Mouse (Mus musculus): ENCODE data around the gene Wdfy4. TPM values are rescaled to one million over a fixed set of nuclear protein-coding genes. Genes with fewer than 3 reads are reported as not detected.

Gene Wdfy4
- total and polyA plus RNA-seq, 3 experiments, result 27.0 to 34.8 (median 30.9) TPM

DNA sequence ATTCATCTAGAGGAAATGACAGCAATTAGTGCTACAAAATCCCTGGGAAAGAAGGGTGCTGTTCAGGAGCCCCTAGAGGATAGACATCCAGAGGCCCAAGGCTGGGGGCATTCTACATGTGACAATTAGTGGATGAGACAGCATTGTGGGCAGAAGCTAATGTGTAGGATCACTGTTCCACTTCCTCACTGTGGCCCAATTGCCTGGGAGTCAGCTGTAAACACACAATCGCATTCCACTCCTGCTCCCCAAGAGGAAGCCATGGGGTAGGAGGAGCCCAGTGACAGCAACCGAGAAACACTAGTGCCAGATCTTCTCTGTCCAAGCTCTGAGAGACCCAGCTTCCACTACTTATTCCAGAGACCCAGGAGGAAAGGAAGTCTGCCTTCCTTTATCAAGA, 83.7 kb downstream of the Wdfy4 start:
- no peak overlapping the region for H3K4me3 ChIP-seq (ENCODE audit: control insufficient read depth in 1 of 2, insufficient read depth in 1 of 2, low read depth in 2 of 2, low read length in 2 of 2)
- no peak overlapping the region for H3K27ac ChIP-seq (ENCODE audit: control insufficient read depth, low read depth, low read length)
- TF ChIP-seq E2F4 (IDR thresholded peaks at IDR 0.05; ENCODE audit: borderline replicate concordance, low read depth, low read length), result no peak
- no peaks in the 10 kb centered on the region for H3K4me1 ChIP-seq (ENCODE audit: control insufficient read depth in 1 of 2, insufficient read depth in 2 of 2, low read length in 2 of 2)
- H3K27me3 ChIP-seq (ENCODE audit: control insufficient read depth in 1 of 2, insufficient read depth in 2 of 2, low read length in 2 of 2), result no peaks in the 10 kb centered on the region
- H3K36me3 ChIP-seq (ENCODE audit: control insufficient read depth in 1 of 2, insufficient read depth in 2 of 2, low read length in 2 of 2), result peaks cover 0 to 1% of the 10 kb centered on the region in 2 experiments; a peak in 1 of 4 replicates
- no peaks in the 10 kb centered on the region for H3K79me2 ChIP-seq (ENCODE audit: control insufficient read depth, insufficient read depth, low read length, poor library complexity)
- no peaks in the 10 kb centered on the region for H3K9me3 ChIP-seq (replicated peaks; ENCODE audit: insufficient read depth, low read length)
- DNase-seq (ENCODE audit: low read depth, low spot score), result no peak
- H3K9ac ChIP-seq (ENCODE audit: control insufficient read depth, low read depth, low read length, poor library complexity, severe bottlenecking), result no peak overlapping the region

DNA sequence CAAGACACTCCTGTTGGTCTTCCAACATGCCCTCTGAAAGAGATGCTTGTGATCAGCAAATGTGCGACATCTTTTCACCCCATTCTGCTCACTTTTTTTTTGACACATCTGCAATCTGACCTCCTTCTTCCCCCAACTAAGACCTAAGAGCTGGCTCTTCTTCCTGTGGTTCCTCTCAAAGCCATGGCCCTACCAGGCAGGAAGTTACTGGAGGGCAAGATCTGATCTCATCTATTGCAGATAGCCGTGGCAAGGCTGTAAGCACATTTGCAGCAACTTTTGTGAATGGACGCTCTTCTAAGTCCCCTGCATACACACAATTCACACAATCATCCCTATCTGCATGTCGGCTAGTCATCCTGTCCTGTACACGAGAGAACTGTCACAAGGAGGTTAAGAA, 85.4 kb downstream of the Wdfy4 start:
- no peak for DNase-seq (ENCODE audit: low read depth, low spot score)
- no peaks in the 10 kb centered on the region for H3K79me2 ChIP-seq (ENCODE audit: control insufficient read depth, insufficient read depth, low read length, poor library complexity)
- no peak for TF ChIP-seq ZC3H11A (IDR thresholded peaks at IDR 0.05; ENCODE audit: low read depth, low read length)
- no peak for TF ChIP-seq GATA1 (IDR thresholded peaks at IDR 0.05; ENCODE audit: low read depth, low read length)
- no peak for TF ChIP-seq TBP (IDR thresholded peaks at IDR 0.05; ENCODE audit: low read depth, low read length)
- TF ChIP-seq SMC3 (IDR thresholded peaks at IDR 0.05; ENCODE audit: low read depth, low read length), result no peak
- no peak for TF ChIP-seq E2F4 (IDR thresholded peaks at IDR 0.05; ENCODE audit: borderline replicate concordance, low read depth, low read length)
- peaks cover 0 to 1% of the 10 kb centered on the region in 2 experiments; a peak in 1 of 4 replicates for H3K36me3 ChIP-seq (ENCODE audit: control insufficient read depth in 1 of 2, insufficient read depth in 2 of 2, low read length in 2 of 2)
- no peaks in the 10 kb centered on the region for H3K27me3 ChIP-seq (ENCODE audit: control insufficient read depth in 1 of 2, insufficient read depth in 2 of 2, low read length in 2 of 2)
- no peak overlapping the region for H3K4me3 ChIP-seq (ENCODE audit: control insufficient read depth in 1 of 2, insufficient read depth in 1 of 2, low read depth in 2 of 2, low read length in 2 of 2)
- no peak overlapping the region for H3K9ac ChIP-seq (ENCODE audit: control insufficient read depth, low read depth, low read length, poor library complexity, severe bottlenecking)
- no peaks in the 10 kb centered on the region for H3K9me3 ChIP-seq (replicated peaks; ENCODE audit: insufficient read depth, low read length)
- no peaks in the 10 kb centered on the region for H3K4me1 ChIP-seq (ENCODE audit: control insufficient read depth in 1 of 2, insufficient read depth in 2 of 2, low read length in 2 of 2)
- H3K27ac ChIP-seq (ENCODE audit: control insufficient read depth, low read depth, low read length), result no peak overlapping the region

- H3K9me3 ChIP-seq (replicated peaks; ENCODE audit: insufficient read depth, low read length), result no peaks in the 10 kb centered on the region
- no peak overlapping the region for H3K27ac ChIP-seq (ENCODE audit: control insufficient read depth, low read depth, low read length)
- no peak for TF ChIP-seq MAX (IDR thresholded peaks at IDR 0.05; ENCODE audit: low read length)
- DNase-seq (ENCODE audit: low read depth, low spot score), result peak; percentile 23
- H3K36me3 ChIP-seq (ENCODE audit: control insufficient read depth in 1 of 2, insufficient read depth in 2 of 2, low read length in 2 of 2), result peaks cover 0 to 1% of the 10 kb centered on the region in 2 experiments; a peak in 1 of 4 replicates
- H3K4me3 ChIP-seq (ENCODE audit: control insufficient read depth in 1 of 2, insufficient read depth in 1 of 2, low read depth in 2 of 2, low read length in 2 of 2), result no peak overlapping the region
- no peaks in the 10 kb centered on the region for H3K79me2 ChIP-seq (ENCODE audit: control insufficient read depth, insufficient read depth, low read length, poor library complexity)
- no peak overlapping the region for H3K9ac ChIP-seq (ENCODE audit: control insufficient read depth, low read depth, low read length, poor library complexity, severe bottlenecking)
- H3K4me1 ChIP-seq (ENCODE audit: control insufficient read depth in 1 of 2, insufficient read depth in 2 of 2, low read length in 2 of 2), result no peaks in the 10 kb centered on the region
- no peaks in the 10 kb centered on the region for H3K27me3 ChIP-seq (ENCODE audit: control insufficient read depth in 1 of 2, insufficient read depth in 2 of 2, low read length in 2 of 2)
These were observed 86.2 kb downstream of the Wdfy4 start for GRCm38 (mm10) chr14:33099111-33099510.

- Histone ChIP-seq H3K4me1 (ENCODE audit: control insufficient read depth in 1 of 2, insufficient read depth in 2 of 2, low read length in 2 of 2) (no peaks in the 10 kb centered on the region), H3K9me3 (replicated peaks; ENCODE audit: insufficient read depth, low read length) (no peaks in the 10 kb centered on the region), H3K79me2 (ENCODE audit: control insufficient read depth, insufficient read depth, low read length, poor library complexity) (no peaks in the 10 kb centered on the region), H3K36me3 (ENCODE audit: control insufficient read depth in 1 of 2, insufficient read depth in 2 of 2, low read length in 2 of 2) (peaks cover 0 to 1% of the 10 kb centered on the region in 2 experiments; a peak in 1 of 4 replicates), H3K9ac (ENCODE audit: control insufficient read depth, low read depth, low read length, poor library complexity, severe bottlenecking) (no peak overlapping the region), H3K27ac (ENCODE audit: control insufficient read depth, low read depth, low read length) (no peak overlapping the region), H3K4me3 (ENCODE audit: control insufficient read depth in 1 of 2, insufficient read depth in 1 of 2, low read depth in 2 of 2, low read length in 2 of 2) (no peak overlapping the region), H3K27me3 (ENCODE audit: control insufficient read depth in 1 of 2, insufficient read depth in 2 of 2, low read length in 2 of 2) (no peaks in the 10 kb centered on the region)
- no peak for DNase-seq (ENCODE audit: low read depth, low spot score)
- TF ChIP-seq NELFE (IDR thresholded peaks at IDR 0.05; ENCODE audit: low read depth, low read length), result no peak
- TF ChIP-seq JUND (IDR thresholded peaks at IDR 0.05; ENCODE audit: low read depth, low read length), result no peak
- no peak for TF ChIP-seq UBTF (IDR thresholded peaks at IDR 0.05; ENCODE audit: borderline replicate concordance, insufficient read depth, low read depth, low read length)
- TF ChIP-seq TAL1 (IDR thresholded peaks at IDR 0.05; ENCODE audit: low read length), result no peak
- no peak for TF ChIP-seq EP300 (IDR thresholded peaks at IDR 0.05; ENCODE audit: low read depth in 1 of 2, low read length in 2 of 2)
- TF ChIP-seq RAD21 (IDR thresholded peaks at IDR 0.05; ENCODE audit: low read depth, low read length), result no peak
- no peak for TF ChIP-seq ZC3H11A (IDR thresholded peaks at IDR 0.05; ENCODE audit: low read depth, low read length)
- TF ChIP-seq USF2 (IDR thresholded peaks at IDR 0.05; ENCODE audit: borderline replicate concordance in 1 of 2, insufficient read depth in 1 of 2, low read depth in 1 of 2, low read length in 2 of 2), result no peak
- TF ChIP-seq CTCF (IDR thresholded peaks at IDR 0.05 in 2 of 3, conservative IDR thresholded peaks at IDR 0.05 in 1 of 3; ENCODE audit: control insufficient read depth in 1 of 3, insufficient read depth in 1 of 3, low read depth in 2 of 3, low read length in 3 of 3, poor library complexity in 1 of 3, severe bottlenecking in 1 of 3), result no peak
- no peak for TF ChIP-seq BHLHE40 (IDR thresholded peaks at IDR 0.05; ENCODE audit: borderline replicate concordance, low read depth, low read length)
- no peak for TF ChIP-seq ELF1 (IDR thresholded peaks at IDR 0.05; ENCODE audit: low read depth, low read length)
- no peak for TF ChIP-seq MEF2A (IDR thresholded peaks at IDR 0.05; ENCODE audit: extremely low read depth, insufficient replicate concordance, low read depth, low read length, poor library complexity, severe bottlenecking)
- no peak for TF ChIP-seq SIN3A (IDR thresholded peaks at IDR 0.05; ENCODE audit: low read length)
- TF ChIP-seq POLR2AphosphoS5 (IDR thresholded peaks at IDR 0.05; ENCODE audit: borderline replicate concordance, low read depth, low read length), result no peak
- no peak for TF ChIP-seq TCF12 (IDR thresholded peaks at IDR 0.05; ENCODE audit: low read depth, low read length)
These were observed 88.8 kb downstream of the Wdfy4 start for GRCm38 (mm10) chr14:33096462-33096861.
